Mouse (Mus musculus) megakaryocyte, embryonic 14.5 days (primary cell): ENCODE data around the gene Rab25.

Experiments
- FLI1 ChIP-seq: IDR thresholded peaks from 2 replicates; pipeline ENCODE4 v1.6.1; 2012; ENCODE audit warnings: low read length, inconsistent platforms, mixed read lengths
- GATA1 ChIP-seq: IDR thresholded peaks from 3 replicates; pipeline ENCODE4 v1.6.1; 2012; ENCODE audit warnings: mixed read lengths, low read length, inconsistent platforms, borderline replicate concordance

DNA sequence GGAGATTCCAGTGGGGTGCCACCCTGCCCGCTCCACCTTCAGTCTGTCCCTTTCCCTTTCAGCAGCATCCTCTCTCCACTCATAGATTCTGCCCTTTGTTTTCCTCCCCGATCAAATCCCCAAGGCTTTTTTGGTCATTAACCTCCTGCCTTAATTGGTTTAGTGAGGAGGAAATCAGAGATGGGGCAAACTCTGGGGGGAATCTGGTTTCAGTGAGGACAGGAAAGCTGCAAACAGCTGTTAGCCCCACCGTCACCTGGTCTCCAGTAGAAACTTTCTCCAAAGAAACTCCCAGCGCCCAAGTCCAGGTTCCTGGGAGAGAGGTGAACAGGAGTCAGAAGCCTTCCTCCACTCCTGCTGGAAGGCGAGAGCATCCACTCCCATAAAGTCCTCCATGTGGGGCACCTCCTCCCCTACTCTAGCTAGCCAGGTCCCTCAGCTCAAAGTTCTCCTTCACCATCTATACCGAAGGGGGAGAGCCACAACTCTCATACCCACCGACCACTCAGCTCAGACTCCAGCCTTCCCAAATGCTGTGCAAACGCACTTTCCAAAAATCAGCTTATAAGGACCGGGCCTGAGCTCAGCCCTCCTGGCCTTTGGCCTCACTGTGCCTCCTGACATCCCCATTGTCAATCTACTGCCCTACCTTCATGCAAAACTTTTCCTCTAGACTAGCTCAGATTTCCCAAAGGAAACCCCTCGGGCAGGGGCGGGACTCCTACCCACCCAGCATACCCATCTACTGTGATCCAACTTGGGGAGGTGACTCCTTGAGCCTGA, 17.8 kb downstream of the Rab25 start:
- TF ChIP-seq GATA1 (no peak), FLI1 (no peak)
